8 mouse cellular contexts compared by ENCODE assay signal in genomic region chr11:22001321-22002061, GRCm38 (mm10). TPM values are rescaled to one million over a fixed set of nuclear protein-coding genes. Genes with fewer than 3 reads are reported as not detected.
DNase-seq lines count a peak whose midpoint lies in the region; ATAC-seq and TF ChIP-seq lines count a peak whose summit lies in the region.

No protein-coding gene starts in this region.

- H3K36me3 ChIP-seq in megakaryocyte, embryonic 14.5 days (replicated peaks; ENCODE audit: low read length) = no peaks in the 10 kb centered on the region
- no peaks in the 10 kb centered on the region for H3K36me3 ChIP-seq in heart, embryonic 10.5 days
- H3K36me3 ChIP-seq in kidney, embryonic 15.5 days = no peaks in the 10 kb centered on the region
- H3K36me3 ChIP-seq in lung, embryonic 14.5 days (ENCODE audit: insufficient read depth) = no peaks in the 10 kb centered on the region

- peak; percentile 40; the same call in 1 of the 2 replicates for TF ChIP-seq POLR2A in cortical plate, adult 2 months (IDR thresholded peaks at IDR 0.05; ENCODE audit: extremely low read depth, insufficient read depth, low read length)

- H3K4me3 ChIP-seq in megakaryocyte, embryonic 14.5 days (replicated peaks) = peak overlapping the region; percentile 90
- H3K4me3 ChIP-seq in cortical plate, adult 2 months (ENCODE audit: insufficient read depth, low read length) = peak overlapping the region; percentile 47
- H3K4me3 ChIP-seq in heart, embryonic 10.5 days = peak overlapping the region; percentile 75
- peak overlapping the region; percentile 49 for H3K4me3 ChIP-seq in kidney, embryonic 15.5 days (replicated peaks)
- peak overlapping the region; percentile 53 for H3K4me3 ChIP-seq in lung, embryonic 14.5 days (ENCODE audit: low read depth, low read length)

- peak overlapping the region; percentile 92 for H3K4me2 ChIP-seq in kidney, embryonic 15.5 days
- peak overlapping the region; percentile 84 for H3K4me2 ChIP-seq in lung, embryonic 14.5 days

- H3K4me1 ChIP-seq in megakaryocyte, embryonic 14.5 days = peaks cover 72% of the 10 kb centered on the region
- no peaks in the 10 kb centered on the region for H3K4me1 ChIP-seq in cortical plate, adult 2 months (ENCODE audit: control insufficient read depth, insufficient read depth, low read length)
- peaks cover 43% of the 10 kb centered on the region for H3K4me1 ChIP-seq in heart, embryonic 10.5 days
- peaks cover 58% of the 10 kb centered on the region for H3K4me1 ChIP-seq in kidney, embryonic 15.5 days
- peaks cover 3% of the 10 kb centered on the region; the same call in 1 of the 2 replicates for H3K4me1 ChIP-seq in lung, embryonic 14.5 days (ENCODE audit: insufficient read depth)

- H3K27ac ChIP-seq in cortical plate, adult 2 months (ENCODE audit: insufficient read depth, low read length) = 0 out of 2 replicates have a peak overlapping the region, but pooled peaks have one; percentile 49
- peak overlapping the region; percentile 84 for H3K27ac ChIP-seq in heart, embryonic 10.5 days
- H3K27ac ChIP-seq in kidney, embryonic 15.5 days = no peak overlapping the region
- no peak overlapping the region for H3K27ac ChIP-seq in lung, embryonic 14.5 days (ENCODE audit: low read depth)

- under 1% methylated on average over 54 of the region's 59 CpGs for WGBS in heart, embryonic 10.5 days
- under 1% methylated on average over 54 of the region's 59 CpGs for WGBS in kidney, embryonic 15.5 days
- 1% methylated on average over 52 of the region's 59 CpGs for WGBS in lung, embryonic 14.5 days

- H3K9ac ChIP-seq in kidney, embryonic 15.5 days = peak overlapping the region; percentile 32; the same call in 1 of the 2 replicates
- H3K9ac ChIP-seq in lung, embryonic 14.5 days = peak overlapping the region; percentile 42

- ATAC-seq in megakaryocyte, adult 5-6 weeks (ENCODE audit: poor library complexity, severe bottlenecking) = no peak
- peak; percentile 70 for ATAC-seq in kidney, embryonic 15.5 days (replicated peaks; ENCODE audit: low FRiP score)
- peak; percentile 87 for ATAC-seq in lung, embryonic 14.5 days (ENCODE audit: insufficient read depth)
- ATAC-seq in monocyte, adult 5-6 weeks (replicated peaks; ENCODE audit: insufficient number of reproducible peaks, low FRiP score, low TSS enrichment, poor library complexity, severe bottlenecking) = no peak

- peak; percentile 90 for DNase-seq in heart, embryonic 10.5 days (ENCODE audit: low spot score)
- peak; percentile 76 for DNase-seq in lung, embryonic 14.5 days
- peak; percentile 77 for DNase-seq in retina, postnatal 1 day

- peaks cover under 1% of the 10 kb centered on the region; the same call in 1 of the 2 replicates for H3K9me3 ChIP-seq in megakaryocyte, embryonic 14.5 days
- H3K9me3 ChIP-seq in heart, embryonic 10.5 days = no peaks in the 10 kb centered on the region
- H3K9me3 ChIP-seq in kidney, embryonic 15.5 days (replicated peaks) = no peaks in the 10 kb centered on the region
- no peaks in the 10 kb centered on the region for H3K9me3 ChIP-seq in lung, embryonic 14.5 days (ENCODE audit: low read depth, low read length)

- H3K27me3 ChIP-seq in megakaryocyte, embryonic 14.5 days (replicated peaks) = peaks cover 95% of the 10 kb centered on the region
- peaks cover 94% of the 10 kb centered on the region for H3K27me3 ChIP-seq in heart, embryonic 10.5 days (ENCODE audit: insufficient read depth, poor library complexity, severe bottlenecking)
- peaks cover 97% of the 10 kb centered on the region for H3K27me3 ChIP-seq in kidney, embryonic 15.5 days
- peaks cover 96% of the 10 kb centered on the region for H3K27me3 ChIP-seq in lung, embryonic 14.5 days (ENCODE audit: insufficient read depth, low read length)

- TF ChIP-seq CTCF in cortical plate, adult 2 months (IDR thresholded peaks at IDR 0.05; ENCODE audit: extremely low read depth, insufficient read depth, low read length) = no peak
- peak; percentile 25; the same call in 1 of the 2 replicates for TF ChIP-seq CTCF in lung, embryonic 14.5 days (IDR thresholded peaks at IDR 0.05; ENCODE audit: low read depth)

RNA-seq across cellular contexts. Expression of gene Otx1, which starts 1.2 kb away (rescaled TPM):
- polyA plus RNA-seq in megakaryocyte, embryonic 14.5 days (2012; ENCODE audit: insufficient read depth, low replicate concordance) = not detected in 2 replicates
- total RNA-seq in megakaryocyte, adult 5-6 weeks (2015) = not detected in 2 replicates
- not detected in 2 replicates for total RNA-seq in megakaryocyte, adult 5-6 weeks (2017)
- 5.6 and 5.9 TPM in 2 replicates for polyA plus RNA-seq in cortical plate, adult 2 months (2012; rRNA removed)
- 0.12 and 0.33 TPM in 2 replicates for polyA plus RNA-seq in heart, embryonic 10.5 days (2016; fragmentation: Nextera tagmentation; extraction: Ambion mirVana)
- polyA plus RNA-seq in kidney, embryonic 15.5 days (2015; fragmentation: Nextera tagmentation; extraction: Ambion mirVana) = 0.14 TPM in 1 of 2 replicates, not detected in the other
- 0.38 and 0.39 TPM in 2 replicates for polyA plus RNA-seq in lung, embryonic 14.5 days (2014; fragmentation: Nextera tagmentation; extraction: Ambion mirVana)
- total RNA-seq in monocyte, adult 5-6 weeks (2017) = not detected in 3 replicates

Comparison
In these comparisons a context has a peak if more than half of its experiments do, and no peak if none do; other contexts are left out.
1. ATAC-seq: peak in kidney, embryonic 15.5 days (single experiment) and lung, embryonic 14.5 days (single experiment); none in megakaryocyte, adult 5-6 weeks (single experiment) and monocyte, adult 5-6 weeks (single experiment).
2. H3K27ac ChIP-seq: peak in cortical plate, adult 2 months (single experiment) and heart, embryonic 10.5 days (single experiment); none in kidney, embryonic 15.5 days (single experiment) and lung, embryonic 14.5 days (single experiment).
3. Peak in every context shown above with its lines, with median percentiles within 50 percentile points of each other: H3K4me3 ChIP-seq and DNase-seq.